Mouse (Mus musculus) megakaryocyte, embryonic 14.5 days (primary cell): ENCODE measurements around the gene Map4k2.

Experiments used
- FLI1 ChIP-seq: IDR thresholded peaks from 2 replicates; pipeline ENCODE4 v1.6.1; 2012; ENCODE audit warnings: low read length, inconsistent platforms, mixed read lengths
- GATA1 ChIP-seq: IDR thresholded peaks from 3 replicates; pipeline ENCODE4 v1.6.1; 2012; ENCODE audit warnings: mixed read lengths, low read length, inconsistent platforms, borderline replicate concordance

GRCm38 (mm10) chr19:6401951-6402350 is 61.0 kb downstream of the Map4k2 start:
- TF ChIP-seq GATA1 (no peak), FLI1 (no peak)
